Mouse (Mus musculus) embryonic fibroblast, embryonic 13.5 days (primary cell): ENCODE data around the gene Cfap221. TPM values are rescaled to one million over a fixed set of nuclear protein-coding genes. Genes with fewer than 3 reads are reported as not detected.
A peak's percentile ranks its signal among the peaks of the same experiment; 100 is the strongest.

ENCODE experiments used
- H3K27ac ChIP-seq: 2 replicates; pipeline ENCODE4 v1.5.1; 2012; ENCODE audit warnings: low read length, control low read depth, inconsistent platforms; ENCODE audit not compliant: insufficient read depth
- H3K4me1 ChIP-seq: 2 replicates; pipeline ENCODE4 v1.6.1; 2011; ENCODE audit warnings: low read length; ENCODE audit not compliant: control insufficient read depth, insufficient read depth
- H3K4me3 ChIP-seq: 2 replicates; pipeline ENCODE4 v1.5.1; 2011; ENCODE audit warnings: mild to moderate bottlenecking, control low read depth, low read length; ENCODE audit not compliant: insufficient read depth
- CTCF ChIP-seq: IDR thresholded peaks from 2 replicates; pipeline ENCODE4 v1.5.1; 2011; ENCODE audit warnings: mild to moderate bottlenecking, control low read depth, low read length, moderate library complexity, borderline replicate concordance; ENCODE audit not compliant: insufficient read depth
- POLR2A ChIP-seq: IDR thresholded peaks from 2 replicates; pipeline ENCODE4 v1.6.1; 2011; ENCODE audit warnings: low read depth, mild to moderate bottlenecking, control low read depth, low read length, moderate library complexity
- polyA plus RNA-seq: library from polyadenylated mRNA; stranded (reverse); fragments of >200 nt; gene quantifications from 2 replicates; pipeline ENCODE4 v1.2.4, GENCODE M21; 2011; ENCODE audit warnings: low read depth; ENCODE audit not compliant: missing spikeins, insufficient read length

Cfap221 gene
- polyA plus RNA-seq, 1 experiment, result not detected

DNA sequence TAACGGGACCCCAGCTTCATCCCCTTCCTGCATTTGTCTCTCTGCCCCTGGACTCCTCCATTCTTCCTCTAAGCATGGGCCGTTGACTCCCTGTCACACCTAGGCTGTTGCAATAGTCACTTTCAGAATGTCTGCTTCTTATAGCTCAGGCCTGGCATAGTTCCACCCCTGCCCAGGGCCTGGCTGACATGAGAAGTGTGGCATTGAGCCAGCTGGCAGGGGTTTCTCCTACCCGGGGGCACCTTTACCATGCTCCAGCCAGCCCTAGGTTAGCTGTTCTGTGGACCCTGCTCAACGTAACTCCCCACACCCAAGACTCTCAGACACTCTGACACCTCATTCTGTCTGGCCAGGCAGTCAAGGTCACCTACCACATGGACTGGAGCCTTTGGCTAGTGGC is 30.7 kb upstream of the Cfap221 start:
- TF ChIP-seq CTCF, result no peak
- TF ChIP-seq POLR2A, result no peak
- Histone ChIP-seq H3K27ac (no peak overlapping the region), H3K4me1 (no peaks in the 10 kb centered on the region), H3K4me3 (no peak overlapping the region)

DNA sequence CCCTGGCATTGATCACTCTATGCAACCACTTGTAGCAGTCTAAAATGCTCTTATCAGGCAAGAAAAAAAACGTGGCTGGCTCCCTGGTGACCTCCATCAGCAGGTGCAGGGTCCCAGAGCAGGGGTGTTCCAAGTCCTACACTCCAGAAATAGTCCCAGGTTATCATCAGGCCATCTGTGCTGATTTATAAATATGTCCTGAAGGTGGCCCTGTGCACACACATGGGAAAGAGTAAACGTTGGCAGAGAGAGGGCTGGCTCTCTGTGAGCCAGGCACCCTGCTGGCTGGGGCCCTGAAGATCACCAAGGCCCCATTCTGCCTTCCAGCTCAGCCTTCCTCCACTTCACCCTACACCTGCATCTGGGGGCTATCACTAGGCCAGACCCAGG is 28.0 kb upstream of the Cfap221 start:
- Histone ChIP-seq H3K27ac (no peak overlapping the region), H3K4me3 (no peak overlapping the region), H3K4me1 (no peaks in the 10 kb centered on the region)
- TF ChIP-seq POLR2A (no peak), CTCF (no peak)

DNA sequence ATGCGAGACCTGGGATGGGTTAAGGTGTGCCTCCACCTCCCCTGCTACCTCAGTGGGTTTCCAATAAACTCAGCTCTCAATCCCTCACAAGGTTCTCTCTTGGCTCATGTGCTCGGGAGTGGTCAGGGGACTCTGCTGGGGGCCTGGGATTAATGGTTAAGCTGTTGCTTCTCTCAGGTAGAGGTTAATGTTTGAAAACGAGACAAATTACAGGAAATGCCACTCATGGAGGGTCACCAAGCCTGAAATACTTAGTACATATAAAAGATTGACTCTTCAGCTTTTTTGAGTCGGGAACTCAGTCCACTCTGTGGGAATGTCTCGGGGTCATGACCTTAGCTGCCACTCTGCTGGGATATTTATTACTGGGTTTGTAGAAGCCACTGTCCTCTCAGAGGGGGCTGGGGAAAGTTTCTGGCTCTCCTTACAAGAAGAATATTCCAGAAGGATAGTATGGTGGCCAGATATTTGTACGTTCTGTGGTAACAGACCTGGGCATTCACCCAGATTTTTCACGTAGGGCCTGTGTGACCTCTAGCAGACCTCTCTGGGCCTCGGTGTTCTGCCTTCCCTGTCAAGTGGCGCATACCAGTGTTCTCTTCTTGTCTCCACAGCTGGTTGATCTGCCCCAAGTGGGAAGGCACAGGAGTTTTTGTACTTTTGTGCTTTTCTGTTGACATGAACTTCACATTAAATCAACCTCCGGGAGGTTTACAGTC is 27.5 kb upstream of the Cfap221 start:
- TF ChIP-seq CTCF (no peak), POLR2A (no peak)
- Histone ChIP-seq H3K4me3 (no peak overlapping the region), H3K4me1 (no peaks in the 10 kb centered on the region), H3K27ac (no peak overlapping the region)

DNA sequence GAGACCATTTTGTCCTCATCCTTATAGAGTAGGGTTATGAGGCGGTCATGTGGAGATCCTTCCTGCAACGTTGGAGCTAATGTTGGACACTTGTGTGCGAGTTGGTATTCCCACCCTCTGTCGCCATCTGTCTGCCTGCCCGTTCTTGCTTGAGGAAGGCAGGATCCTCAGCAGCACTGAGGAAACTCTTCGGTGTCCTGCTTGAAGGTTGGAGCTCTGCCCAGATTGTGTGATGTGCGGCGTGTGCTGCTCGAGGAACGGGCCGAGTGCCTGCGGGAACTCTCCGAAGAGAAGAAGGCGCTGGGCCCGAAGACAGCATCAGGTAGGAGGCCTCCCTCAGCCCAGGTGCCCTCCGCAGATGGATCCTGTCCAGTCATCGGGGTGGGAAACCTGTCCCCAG is 24.9 kb upstream of the Cfap221 start:
- Histone ChIP-seq H3K4me1 (no peaks in the 10 kb centered on the region), H3K4me3 (no peak overlapping the region), H3K27ac (no peak overlapping the region)
- TF ChIP-seq CTCF (no peak), POLR2A (no peak)

DNA sequence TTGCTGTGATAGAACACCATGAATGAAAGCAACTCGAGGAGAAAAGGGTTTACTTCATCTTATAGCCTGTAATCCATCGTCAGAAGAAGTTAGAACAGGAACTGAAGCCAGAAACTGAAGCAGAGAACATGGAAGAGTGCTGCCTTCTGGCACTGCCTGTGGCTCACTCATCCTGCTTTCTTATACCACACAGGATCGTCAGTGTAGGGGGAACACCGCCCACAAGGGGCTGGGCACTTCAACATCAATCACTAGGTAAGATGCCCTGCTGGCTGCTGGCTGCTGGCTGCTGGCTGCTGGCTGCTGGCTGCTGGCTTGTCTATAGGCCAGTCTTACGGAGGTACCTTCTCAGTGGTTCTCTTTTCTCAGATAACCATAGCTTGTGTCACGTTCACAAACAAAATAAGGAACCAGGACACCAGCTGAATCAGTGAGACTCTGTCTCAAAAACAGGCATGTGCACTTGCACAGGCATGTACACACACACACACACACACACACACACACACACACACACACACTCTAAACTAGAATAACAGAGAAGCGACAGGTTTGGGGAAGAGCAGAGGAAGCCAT is 23.4 kb upstream of the Cfap221 start:
- TF ChIP-seq CTCF, result no peak
- TF ChIP-seq POLR2A, result no peak
- Histone ChIP-seq H3K4me1 (no peaks in the 10 kb centered on the region), H3K4me3 (no peak overlapping the region)

DNA sequence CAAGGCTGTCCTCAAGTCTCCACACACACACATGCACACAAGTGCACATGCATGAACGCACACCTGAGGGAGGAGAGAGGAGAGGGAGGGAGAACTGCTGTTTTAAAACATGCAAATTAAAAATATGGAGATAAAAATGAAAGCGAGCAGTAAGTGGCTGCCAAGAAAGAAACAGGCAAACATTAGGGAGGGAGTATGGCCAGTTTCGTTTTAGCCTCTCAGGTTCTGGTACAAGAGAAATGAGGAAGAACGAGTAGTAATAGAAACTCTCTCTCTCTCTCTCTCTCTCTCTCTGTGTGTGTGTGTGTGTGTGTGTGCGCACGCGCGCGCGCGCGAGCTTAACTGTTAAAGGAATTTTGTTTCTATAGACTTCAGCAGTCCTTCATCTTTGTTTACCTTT is 22.4 kb upstream of the Cfap221 start:
- H3K27ac ChIP-seq, result no peak overlapping the region
- TF ChIP-seq CTCF (no peak), POLR2A (no peak)
- no peaks in the 10 kb centered on the region for H3K4me1 ChIP-seq
- no peak overlapping the region for H3K4me3 ChIP-seq

More for the DNA sequence above, 23.4 kb upstream of the Cfap221 start:
- H3K27ac ChIP-seq, result no peak overlapping the region

DNA sequence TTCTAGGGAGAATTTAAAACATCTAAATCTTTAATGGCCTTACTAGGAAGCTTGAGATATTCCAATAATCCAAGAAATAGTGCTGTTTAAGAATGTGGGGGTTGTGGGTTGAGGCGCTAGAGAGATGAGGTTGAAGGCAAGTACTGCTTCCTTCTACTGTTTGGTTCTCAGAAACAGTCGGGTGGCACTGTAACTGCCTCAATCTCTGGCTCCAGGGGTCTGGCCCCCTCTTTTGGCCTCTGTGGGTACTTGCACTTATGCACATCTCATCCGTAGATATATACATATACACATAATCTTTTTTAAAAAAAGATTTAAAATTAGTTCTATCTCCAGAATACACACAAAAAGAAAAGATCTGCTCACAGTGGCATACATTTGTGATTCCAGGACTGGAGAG is 21.9 kb upstream of the Cfap221 start:
- TF ChIP-seq POLR2A, result no peak
- no peak for TF ChIP-seq CTCF
- H3K27ac ChIP-seq, result no peak overlapping the region
- no peaks in the 10 kb centered on the region for H3K4me1 ChIP-seq
- no peak overlapping the region for H3K4me3 ChIP-seq

DNA sequence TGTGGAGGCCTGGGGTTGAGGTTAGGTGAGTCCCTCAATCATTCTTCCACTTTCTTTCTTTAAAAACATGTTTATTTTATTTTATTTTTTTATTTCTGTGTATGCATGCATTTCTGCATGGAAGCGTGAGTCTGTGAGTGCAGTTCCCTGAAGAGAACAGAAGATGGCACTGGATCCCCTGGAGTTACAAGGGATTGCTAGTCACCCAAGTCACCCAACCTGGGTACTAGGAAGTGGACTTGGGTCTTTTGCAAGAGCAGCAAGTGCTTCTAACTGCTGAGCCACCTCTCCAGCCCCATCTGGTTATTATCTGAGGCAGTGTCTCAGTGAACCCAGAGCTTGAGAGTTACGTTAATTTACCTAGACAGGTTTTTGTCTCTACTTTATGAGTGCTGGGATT is 19.2 kb upstream of the Cfap221 start:
- TF ChIP-seq POLR2A (no peak), CTCF (no peak)
- Histone ChIP-seq H3K4me1 (no peaks in the 10 kb centered on the region), H3K27ac (no peak overlapping the region), H3K4me3 (no peak overlapping the region)

DNA sequence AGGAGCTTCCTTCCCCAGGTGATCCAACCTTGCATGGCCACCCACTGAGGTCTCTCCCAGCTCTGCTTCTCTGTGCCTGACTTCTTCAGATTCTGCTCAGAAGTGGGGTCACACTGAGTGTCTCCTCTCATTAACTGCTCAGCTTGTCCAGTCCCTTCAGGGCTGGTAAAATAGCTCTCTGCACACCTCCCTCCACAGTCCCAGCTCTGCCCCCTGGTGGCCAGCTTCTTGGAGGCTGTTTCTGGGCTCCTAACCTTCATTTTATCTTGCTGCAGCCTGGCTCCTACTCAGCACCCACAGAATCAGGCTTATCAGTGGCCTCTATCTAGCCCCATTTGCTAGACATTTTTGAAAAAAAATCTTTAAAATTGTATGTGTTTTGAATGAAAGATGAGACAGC is 16.1 kb upstream of the Cfap221 start:
- TF ChIP-seq POLR2A (no peak), CTCF (peak; percentile 49; the same call in 1 of the 2 replicates)
- Histone ChIP-seq H3K4me1 (no peaks in the 10 kb centered on the region), H3K27ac (no peak overlapping the region), H3K4me3 (no peak overlapping the region)

DNA sequence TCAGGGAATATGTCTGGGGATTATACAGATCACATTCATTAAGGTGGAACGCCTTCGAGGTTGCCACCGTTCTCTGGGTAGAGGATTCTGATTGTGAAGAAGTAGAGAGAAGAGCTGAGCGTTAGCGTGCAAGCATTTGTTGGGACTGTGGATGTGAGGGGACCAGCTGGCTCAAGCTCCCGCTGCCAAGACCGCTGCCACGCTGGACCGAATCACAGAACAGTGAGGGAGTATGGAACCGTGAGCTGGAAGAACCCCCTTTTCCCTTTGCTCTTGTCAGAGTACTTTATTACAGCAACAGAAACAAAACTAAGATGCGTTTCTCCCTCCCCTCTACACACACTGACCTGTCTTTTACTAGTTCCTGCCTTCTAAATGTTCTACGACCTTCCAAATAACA is 15.6 kb upstream of the Cfap221 start:
- TF ChIP-seq CTCF (no peak), POLR2A (no peak)
- no peak overlapping the region for H3K27ac ChIP-seq
- no peak overlapping the region for H3K4me3 ChIP-seq
- no peaks in the 10 kb centered on the region for H3K4me1 ChIP-seq
